Mouse (Mus musculus): Measurements from ENCODE around the gene B4galnt2.

- TF ChIP-seq CTCF (IDR thresholded peaks at IDR 0.05; ENCODE audit: extremely low read depth, insufficient read depth, low read length) (no peak), POLR2A (IDR thresholded peaks at IDR 0.05; ENCODE audit: extremely low read depth, insufficient read depth, low read length) (no peak)
These were observed 7.4 kb upstream of the B4galnt2 start for GRCm38 (mm10) chr11:95921991-95922621.

Data from cortical plate, adult 2 months (tissue).